Mouse (Mus musculus) lung, postnatal 0 days (tissue): Measurements from ENCODE around the gene Senp1.

Experiments used
- CTCF ChIP-seq: IDR thresholded peaks from 2 replicates; pipeline ENCODE4 v1.5.1; 2016; ENCODE audit warnings: antibody characterized with exemption, mild to moderate bottlenecking
- EP300 ChIP-seq: IDR thresholded peaks from 2 replicates; pipeline ENCODE4 v1.6.1; 2016; ENCODE audit warnings: antibody characterized with exemption, mild to moderate bottlenecking, control low read depth

GRCm38 (mm10) chr15:98107230-98107629, 13.7 kb upstream of the Senp1 start:
- TF ChIP-seq CTCF = no peak
- no peak for TF ChIP-seq EP300
